Mouse (Mus musculus): Measurements from ENCODE around the gene Fermt3. TPM values are rescaled to one million over a fixed set of nuclear protein-coding genes. Genes with fewer than 3 reads are reported as not detected.

Gene Fermt3
- polyA plus RNA-seq, 1 experiment from 2014 or later, result 105 TPM

GRCm38 (mm10) chr19:6952712-6953037 lies 66.6 kb downstream of the Fermt3 start:
- ATAC-seq (ENCODE audit: low read depth), result no peak

DNA sequence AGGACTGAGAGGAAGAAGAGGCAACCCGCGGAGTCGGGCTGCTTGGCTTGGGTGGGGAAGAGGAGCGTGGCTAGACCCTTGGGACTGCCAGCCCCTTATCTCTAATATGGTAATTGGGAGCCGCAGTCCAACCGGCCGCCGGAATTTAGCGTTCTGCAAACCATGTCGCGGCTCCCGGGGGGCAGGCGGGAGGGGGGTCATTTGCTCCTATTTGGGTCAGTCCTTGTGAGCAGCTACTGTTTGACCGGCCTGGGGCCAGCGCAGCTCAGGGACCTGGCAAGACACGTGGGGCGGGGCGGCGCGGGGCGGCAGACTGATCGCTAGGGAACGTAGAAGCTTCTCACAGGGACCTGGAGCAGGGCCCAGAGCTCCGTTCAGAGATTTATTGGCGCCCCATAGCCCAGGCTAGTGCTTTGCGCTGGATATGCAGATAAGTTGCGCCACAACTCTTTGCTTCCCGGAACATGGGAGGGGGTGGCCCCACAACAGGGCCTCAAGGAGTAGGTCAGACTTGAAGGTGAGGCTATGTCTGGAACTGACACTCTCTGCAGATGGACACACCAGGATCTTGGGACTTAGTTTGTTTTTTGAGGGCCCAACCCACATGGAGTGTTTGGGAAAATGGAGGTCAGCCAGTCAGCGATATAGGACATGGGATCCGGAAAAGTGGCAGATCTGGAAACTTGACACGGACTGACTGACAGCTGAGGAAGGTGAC lies 67.1 kb downstream of the Fermt3 start:
- Histone ChIP-seq H3K4me1 (ENCODE audit: control insufficient read depth, low read depth, low read length) (peaks cover 28% of the 10 kb centered on the region), H3K4me2 (ENCODE audit: low read depth, low read length) (peak overlapping the region; percentile 96), H3K9me3 (replicated peaks; ENCODE audit: control insufficient read depth, low read length) (no peaks in the 10 kb centered on the region), H3K9ac (ENCODE audit: low read depth, low read length) (peak overlapping the region; percentile 74), H3K36me3 (ENCODE audit: control insufficient read depth, insufficient read depth) (no peaks in the 10 kb centered on the region; the same call in 1 of the 2 replicates), H3K27ac (ENCODE audit: low read length) (peak overlapping the region; percentile 94), H3K27me3 (ENCODE audit: control insufficient read depth, insufficient read depth, low read depth, low read length) (no peaks in the 10 kb centered on the region), H3K4me3 (ENCODE audit: low read depth, low read length) (peak overlapping the region; percentile 72)
- peak; percentile 42 for ATAC-seq (ENCODE audit: low read depth)
- WGBS (ENCODE audit: insufficient replicate concordance), result 2% methylated on average over 31 of the region's 31 CpGs

More at GRCm38 (mm10) chr19:6952712-6953037, 66.6 kb downstream of the Fermt3 start:
- Histone ChIP-seq H3K9me3 (replicated peaks; ENCODE audit: control insufficient read depth, low read length) (no peaks in the 10 kb centered on the region), H3K27ac (ENCODE audit: low read length) (peak overlapping the region; percentile 94), H3K27me3 (ENCODE audit: control insufficient read depth, insufficient read depth, low read depth, low read length) (no peaks in the 10 kb centered on the region), H3K36me3 (ENCODE audit: control insufficient read depth, insufficient read depth) (no peaks in the 10 kb centered on the region; the same call in 1 of the 2 replicates), H3K4me3 (ENCODE audit: low read depth, low read length) (peak overlapping the region; percentile 72), H3K4me1 (ENCODE audit: control insufficient read depth, low read depth, low read length) (peaks cover 28% of the 10 kb centered on the region), H3K9ac (ENCODE audit: low read depth, low read length) (peak overlapping the region; percentile 74), H3K4me2 (ENCODE audit: low read depth, low read length) (peak overlapping the region; percentile 96)
- WGBS (ENCODE audit: insufficient replicate concordance), result 4% methylated on average over 3 of the region's 3 CpGs

DNA sequence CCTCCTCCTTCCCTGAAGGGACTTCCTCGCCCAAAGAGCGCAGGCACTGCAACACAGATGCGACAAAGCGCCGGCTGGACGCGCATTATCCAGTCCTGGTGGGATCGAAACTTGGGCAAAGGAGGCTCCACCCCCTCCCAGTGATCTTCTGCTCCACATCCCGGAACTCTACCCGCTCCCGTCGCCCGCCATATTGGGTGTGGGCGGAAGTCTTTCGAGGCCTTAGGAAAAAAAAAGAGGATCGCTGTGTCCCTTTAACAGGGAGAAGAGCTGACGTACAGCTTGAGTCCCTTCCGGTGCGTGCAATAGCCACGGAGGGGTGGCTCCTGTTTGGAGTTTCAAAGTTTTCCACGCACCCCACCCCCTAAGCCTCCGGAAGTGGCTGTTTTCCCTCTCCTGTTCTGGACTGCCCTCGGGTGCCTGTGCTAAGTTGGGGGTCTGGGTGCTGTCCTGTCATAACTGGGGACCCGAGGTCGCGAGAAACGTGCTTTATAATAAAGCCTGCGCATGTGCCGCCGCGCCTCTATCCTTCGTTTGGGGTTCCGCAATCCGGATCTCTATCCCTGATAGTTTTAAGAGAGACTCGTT lies 67.8 kb downstream of the Fermt3 start:
- H3K27ac ChIP-seq (ENCODE audit: low read length), result peak overlapping the region; percentile 94
- H3K9me3 ChIP-seq (replicated peaks; ENCODE audit: control insufficient read depth, low read length), result no peaks in the 10 kb centered on the region
- peak; percentile 80 for ATAC-seq (ENCODE audit: low read depth)
- H3K9ac ChIP-seq (ENCODE audit: low read depth, low read length), result peak overlapping the region; percentile 74
- peaks cover 28% of the 10 kb centered on the region for H3K4me1 ChIP-seq (ENCODE audit: control insufficient read depth, low read depth, low read length)
- H3K36me3 ChIP-seq (ENCODE audit: control insufficient read depth, insufficient read depth), result no peaks in the 10 kb centered on the region
- H3K4me2 ChIP-seq (ENCODE audit: low read depth, low read length), result peak overlapping the region; percentile 96
- under 1% methylated on average over 35 of the region's 35 CpGs for WGBS (ENCODE audit: insufficient replicate concordance)
- peak overlapping the region; percentile 72 for H3K4me3 ChIP-seq (ENCODE audit: low read depth, low read length)
- no peaks in the 10 kb centered on the region for H3K27me3 ChIP-seq (ENCODE audit: control insufficient read depth, insufficient read depth, low read depth, low read length)

DNA sequence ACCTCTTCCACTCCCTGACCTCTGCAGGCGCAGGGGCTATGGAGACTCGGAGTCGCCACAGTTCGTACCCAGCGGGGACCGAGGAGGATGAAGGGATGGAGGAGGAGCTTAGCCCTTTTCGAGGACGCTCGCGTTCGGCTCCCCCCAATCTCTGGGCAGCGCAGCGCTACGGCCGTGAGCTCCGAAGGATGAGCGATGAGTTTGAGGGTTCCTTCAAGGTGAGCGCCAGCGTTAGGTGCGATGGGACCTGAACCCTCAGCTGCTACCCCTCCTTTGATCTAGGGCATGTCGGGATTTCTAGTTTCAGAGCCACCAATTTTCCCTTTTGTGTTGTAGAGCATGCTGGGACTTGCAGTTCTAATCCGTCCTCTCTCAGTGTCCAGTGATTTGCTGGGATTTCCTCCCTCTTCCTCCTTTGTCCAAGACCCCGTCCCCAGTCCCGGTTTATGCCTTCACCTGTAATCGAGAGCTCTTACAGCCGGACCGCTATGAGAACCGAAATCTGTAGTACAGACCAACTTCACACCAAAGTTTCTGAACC lies 68.6 kb downstream of the Fermt3 start:
- Histone ChIP-seq H3K4me2 (ENCODE audit: low read depth, low read length) (peak overlapping the region; percentile 96), H3K4me1 (ENCODE audit: control insufficient read depth, low read depth, low read length) (peaks cover 28% of the 10 kb centered on the region), H3K27ac (ENCODE audit: low read length) (peak overlapping the region; percentile 94), H3K36me3 (ENCODE audit: control insufficient read depth, insufficient read depth) (no peaks in the 10 kb centered on the region), H3K9ac (ENCODE audit: low read depth, low read length) (peak overlapping the region; percentile 74), H3K4me3 (ENCODE audit: low read depth, low read length) (peak overlapping the region; percentile 72), H3K27me3 (ENCODE audit: control insufficient read depth, insufficient read depth, low read depth, low read length) (no peaks in the 10 kb centered on the region), H3K9me3 (replicated peaks; ENCODE audit: control insufficient read depth, low read length) (no peaks in the 10 kb centered on the region)
- under 1% methylated on average over 28 of the region's 28 CpGs for WGBS (ENCODE audit: insufficient replicate concordance)
- ATAC-seq (ENCODE audit: low read depth), result peak; percentile 9

GRCm38 (mm10) chr19:6949951-6950350 lies 69.3 kb downstream of the Fermt3 start:
- Histone ChIP-seq H3K4me1 (ENCODE audit: control insufficient read depth, low read depth, low read length) (peaks cover 28% of the 10 kb centered on the region), H3K4me2 (ENCODE audit: low read depth, low read length) (peak overlapping the region; percentile 96), H3K4me3 (ENCODE audit: low read depth, low read length) (no peak overlapping the region; the same call in 1 of the 2 replicates), H3K36me3 (ENCODE audit: control insufficient read depth, insufficient read depth) (no peaks in the 10 kb centered on the region), H3K27me3 (ENCODE audit: control insufficient read depth, insufficient read depth, low read depth, low read length) (no peaks in the 10 kb centered on the region), H3K9ac (ENCODE audit: low read depth, low read length) (no peak overlapping the region), H3K9me3 (replicated peaks; ENCODE audit: control insufficient read depth, low read length) (no peaks in the 10 kb centered on the region), H3K27ac (ENCODE audit: low read length) (no peak overlapping the region)
- ATAC-seq (ENCODE audit: low read depth), result no peak
- WGBS (ENCODE audit: insufficient replicate concordance), result 59% methylated on average over 5 of the region's 5 CpGs

DNA sequence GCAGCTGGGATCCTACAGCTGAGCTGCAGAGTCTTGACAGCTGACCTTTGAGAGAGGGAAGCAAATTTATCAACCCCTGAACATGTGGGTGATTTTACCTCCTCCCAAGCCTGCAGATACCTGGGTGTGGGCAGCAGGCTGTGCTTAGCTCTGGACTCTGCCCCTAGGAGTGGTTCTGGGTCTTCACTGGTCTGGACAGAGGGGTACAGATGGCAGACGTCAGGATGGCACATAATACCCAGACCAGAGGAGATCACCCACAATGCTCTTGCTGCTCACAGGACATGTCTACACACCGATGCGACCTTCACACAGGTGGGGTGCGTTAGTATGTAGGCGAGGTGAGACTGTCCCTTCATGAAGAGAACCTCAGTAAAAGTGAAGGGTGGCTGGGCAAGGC lies 69.7 kb downstream of the Fermt3 start:
- Histone ChIP-seq H3K4me1 (ENCODE audit: control insufficient read depth, low read depth, low read length) (peaks cover 28% of the 10 kb centered on the region), H3K4me2 (ENCODE audit: low read depth, low read length) (no peak overlapping the region), H3K9me3 (replicated peaks; ENCODE audit: control insufficient read depth, low read length) (no peaks in the 10 kb centered on the region), H3K36me3 (ENCODE audit: control insufficient read depth, insufficient read depth) (no peaks in the 10 kb centered on the region), H3K9ac (ENCODE audit: low read depth, low read length) (no peak overlapping the region), H3K27me3 (ENCODE audit: control insufficient read depth, insufficient read depth, low read depth, low read length) (no peaks in the 10 kb centered on the region), H3K4me3 (ENCODE audit: low read depth, low read length) (no peak overlapping the region), H3K27ac (ENCODE audit: low read length) (no peak overlapping the region)
- WGBS (ENCODE audit: insufficient replicate concordance), result 79% methylated on average over 5 of the region's 5 CpGs
- no peak for ATAC-seq (ENCODE audit: low read depth)

Other genes starting within 250 kb of the Fermt3 start
- gene Rps6ka4, start 178.8 kb downstream of the Fermt3 start, polyA plus RNA-seq (2015; fragmentation: Nextera tagmentation; extraction: Ambion mirVana), result 5.0 and 5.5 TPM in 2 replicates
- gene Ccdc88b, start 161.3 kb downstream of the Fermt3 start, polyA plus RNA-seq (2015; fragmentation: Nextera tagmentation; extraction: Ambion mirVana), result 1.9 and 2.8 TPM in 2 replicates
- gene Trmt112, start 109.8 kb downstream of the Fermt3 start, polyA plus RNA-seq (2015; fragmentation: Nextera tagmentation; extraction: Ambion mirVana), result 57.3 and 62.3 TPM in 2 replicates
- gene Prdx5, start 109.4 kb downstream of the Fermt3 start, polyA plus RNA-seq (2015; fragmentation: Nextera tagmentation; extraction: Ambion mirVana), result 140 and 161 TPM in 2 replicates
- 3.6 and 4.8 TPM in 2 replicates for gene Esrra, start 97.7 kb downstream of the Fermt3 start, polyA plus RNA-seq (2015; fragmentation: Nextera tagmentation; extraction: Ambion mirVana)
- gene Catsperz, start 94.1 kb downstream of the Fermt3 start, polyA plus RNA-seq (2015; fragmentation: Nextera tagmentation; extraction: Ambion mirVana), result 0.16 and 0.50 TPM in 2 replicates
- 0.04 and 0.11 TPM in 2 replicates for gene Kcnk4, start 85.0 kb downstream of the Fermt3 start, polyA plus RNA-seq (2015; fragmentation: Nextera tagmentation; extraction: Ambion mirVana)
- gene Bad, start 77.6 kb downstream of the Fermt3 start, polyA plus RNA-seq (2015; fragmentation: Nextera tagmentation; extraction: Ambion mirVana), result 24.8 and 25.2 TPM in 2 replicates
- gene Gpr137, start 77.0 kb downstream of the Fermt3 start, polyA plus RNA-seq (2015; fragmentation: Nextera tagmentation; extraction: Ambion mirVana), result 5.2 and 5.3 TPM in 2 replicates
- 15.9 and 17.4 TPM in 2 replicates for gene Ppp1r14b, start 44.5 kb downstream of the Fermt3 start, polyA plus RNA-seq (2015; fragmentation: Nextera tagmentation; extraction: Ambion mirVana)
- gene Plcb3, start 43.0 kb downstream of the Fermt3 start, polyA plus RNA-seq (2015; fragmentation: Nextera tagmentation; extraction: Ambion mirVana), result 4.8 and 6.6 TPM in 2 replicates
- gene Fkbp2, start 39.0 kb downstream of the Fermt3 start, polyA plus RNA-seq (2015; fragmentation: Nextera tagmentation; extraction: Ambion mirVana), result 91.1 and 101 TPM in 2 replicates
- gene Vegfb, start 31.8 kb downstream of the Fermt3 start, polyA plus RNA-seq (2015; fragmentation: Nextera tagmentation; extraction: Ambion mirVana), result 7.7 and 10.5 TPM in 2 replicates
- gene Dnajc4, start 26.9 kb downstream of the Fermt3 start, polyA plus RNA-seq (2015; fragmentation: Nextera tagmentation; extraction: Ambion mirVana), result 9.9 and 10.5 TPM in 2 replicates
- gene Nudt22, start 23.4 kb downstream of the Fermt3 start, polyA plus RNA-seq (2015; fragmentation: Nextera tagmentation; extraction: Ambion mirVana), result 10.1 and 10.5 TPM in 2 replicates
- 1.6 and 2.5 TPM in 2 replicates for gene Trpt1, start 23.3 kb downstream of the Fermt3 start, polyA plus RNA-seq (2015; fragmentation: Nextera tagmentation; extraction: Ambion mirVana)
- gene Stip1, start 20.5 kb upstream of the Fermt3 start, polyA plus RNA-seq (2015; fragmentation: Nextera tagmentation; extraction: Ambion mirVana), result 103 and 104 TPM in 2 replicates
- gene Macrod1, start 37.3 kb upstream of the Fermt3 start, polyA plus RNA-seq (2015; fragmentation: Nextera tagmentation; extraction: Ambion mirVana), result 4.6 and 5.8 TPM in 2 replicates
- gene Flrt1, start 86.3 kb upstream of the Fermt3 start, polyA plus RNA-seq (2015; fragmentation: Nextera tagmentation; extraction: Ambion mirVana), result 0.09 and 0.19 TPM in 2 replicates
- gene Otub1, start 186.8 kb upstream of the Fermt3 start, polyA plus RNA-seq (2015; fragmentation: Nextera tagmentation; extraction: Ambion mirVana), result 50.0 and 50.9 TPM in 2 replicates
- gene Cox8a, start 198.1 kb upstream of the Fermt3 start, polyA plus RNA-seq (2015; fragmentation: Nextera tagmentation; extraction: Ambion mirVana), result 563 and 565 TPM in 2 replicates
- 22.1 TPM in 2 replicates for gene Naa40, start 221.7 kb upstream of the Fermt3 start, polyA plus RNA-seq (2015; fragmentation: Nextera tagmentation; extraction: Ambion mirVana)
- 0.27 and 0.47 TPM in 2 replicates for gene Rcor2, start 247.9 kb upstream of the Fermt3 start, polyA plus RNA-seq (2015; fragmentation: Nextera tagmentation; extraction: Ambion mirVana)

Measured in liver, embryonic 16.5 days (tissue).